Mouse (Mus musculus) CD4-positive helper T cell, adult 2 months (primary cell): ENCODE data around the gene Eme2.

Source experiments
- DNase-seq: peaks from one replicate; pipeline ENCODE4 v3.0.0-alpha.2; 2012; ENCODE audit warnings: low read depth, missing footprints, low spot score

Gene Eme2

GRCm38 (mm10) chr17:24840341-24840740 is 54.5 kb downstream of the Eme2 start:
- DNase-seq = no peak

GRCm38 (mm10) chr17:24839842-24840241 is 55.0 kb downstream of the Eme2 start, which contains the start of gene Hagh:
Hagh (plus strand) TSS chr17:24840143.
- DNase-seq = no peak
